Mouse (Mus musculus): ENCODE measurements at regions not wholly inside any gene's neighbourhood (a gene's known extent, or its start where the extent isn't known, plus 50 kb on each side); places are given as distances from the start of the nearest gene placed in this dataset.
A peak's percentile ranks its signal among the peaks of the same experiment; 100 is the strongest.
"Not testable (repeated sequence)": the region's sequence is repeated elsewhere in the genome, so short reads cannot be mapped to it uniquely, and the experiment has no call there.

DNA sequence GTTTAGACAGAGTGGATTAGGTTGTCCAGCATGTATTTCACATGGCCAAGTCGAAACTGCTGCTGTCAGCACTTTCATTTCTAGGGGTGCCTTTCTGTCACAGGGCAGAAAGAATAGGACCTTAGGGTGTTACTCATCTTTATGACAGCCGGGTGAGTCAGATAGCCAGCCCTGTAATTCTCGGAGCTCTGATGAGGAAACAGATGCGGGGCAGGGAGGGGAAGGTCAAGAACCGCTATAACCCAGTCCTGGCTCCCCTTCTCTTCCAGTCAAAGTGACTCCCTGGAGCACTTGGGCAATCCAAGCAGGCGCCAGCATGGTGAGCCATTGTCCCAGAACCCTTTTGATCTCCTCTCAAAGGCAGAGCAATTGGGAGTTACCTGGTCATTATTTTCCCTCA, 69.4 kb upstream of the Jarid2 start:
- DNase-seq: no peak

DNA sequence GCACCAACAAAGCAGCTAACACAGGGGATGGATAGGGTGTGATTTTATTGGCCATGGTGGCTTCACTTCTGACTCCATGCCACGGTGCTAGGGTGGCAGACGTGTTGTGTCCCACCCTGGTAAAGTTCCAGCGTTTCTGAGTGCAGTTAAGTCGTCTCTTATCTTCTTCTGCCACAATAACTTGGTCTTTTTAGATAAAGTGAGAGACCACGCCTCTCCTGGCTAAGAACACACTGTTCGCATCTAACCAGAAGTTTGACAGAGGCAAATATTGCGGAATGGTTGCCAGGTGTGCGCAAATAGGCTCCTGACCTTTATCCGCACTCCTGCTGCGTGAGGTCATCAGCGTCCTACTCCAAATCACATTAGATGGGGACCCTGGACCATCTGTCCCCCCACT, 66.2 kb upstream of the Jarid2 start:
- Histone ChIP-seq H3K4me3 (replicated peaks; ENCODE audit: extremely low read depth, low read depth, low read length) (no peak overlapping the region), H3K4me1 (ENCODE audit: control insufficient read depth, insufficient read depth, low read length) (no peaks in the 10 kb centered on the region)
- no peak for DNase-seq
- no peak for TF ChIP-seq POLR2A (IDR thresholded peaks at IDR 0.05; ENCODE audit: borderline replicate concordance, extremely low read depth, low read depth, low read length)
- TF ChIP-seq CTCF (IDR thresholded peaks at IDR 0.05; ENCODE audit: insufficient read depth, low read length): no peak
- WGBS: 64% methylated on average over 11 of the region's 11 CpGs

More for the DNA sequence above, 69.4 kb upstream of the Jarid2 start:
- WGBS: 45% methylated on average over 6 of the region's 6 CpGs
- TF ChIP-seq POLR2A (IDR thresholded peaks at IDR 0.05; ENCODE audit: borderline replicate concordance, extremely low read depth, low read depth, low read length) (no peak), CTCF (IDR thresholded peaks at IDR 0.05; ENCODE audit: insufficient read depth, low read length) (no peak)
- Histone ChIP-seq H3K4me3 (replicated peaks; ENCODE audit: extremely low read depth, low read depth, low read length) (no peak overlapping the region), H3K4me1 (ENCODE audit: control insufficient read depth, insufficient read depth, low read length) (no peaks in the 10 kb centered on the region)

DNA sequence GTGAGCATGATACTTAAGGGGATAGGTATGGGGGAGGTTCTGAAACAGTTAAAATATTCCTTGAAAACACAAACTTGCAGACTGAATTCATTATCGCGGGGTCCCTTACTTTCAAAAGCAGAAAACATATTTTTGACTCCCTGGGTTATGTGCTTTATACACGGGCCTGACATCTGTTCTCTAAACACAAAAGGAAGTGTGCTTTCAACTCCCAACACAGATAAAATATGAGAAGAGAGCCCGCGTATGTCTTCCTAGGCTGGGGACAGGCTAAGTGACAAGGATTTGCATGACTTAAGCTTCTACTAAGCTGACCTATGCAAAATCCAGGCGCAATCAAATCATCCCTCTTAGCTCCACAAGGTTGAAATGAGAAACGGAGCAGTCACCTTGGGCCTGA, 65.5 kb upstream of the Jarid2 start:
- DNase-seq: no peak
- Histone ChIP-seq H3K4me1 (ENCODE audit: control insufficient read depth, insufficient read depth, low read length) (no peaks in the 10 kb centered on the region), H3K4me3 (replicated peaks; ENCODE audit: extremely low read depth, low read depth, low read length) (no peak overlapping the region)
- TF ChIP-seq CTCF (IDR thresholded peaks at IDR 0.05; ENCODE audit: insufficient read depth, low read length) (no peak), POLR2A (IDR thresholded peaks at IDR 0.05; ENCODE audit: borderline replicate concordance, extremely low read depth, low read depth, low read length) (no peak)
- WGBS: 65% methylated on average over 7 of the region's 7 CpGs

DNA sequence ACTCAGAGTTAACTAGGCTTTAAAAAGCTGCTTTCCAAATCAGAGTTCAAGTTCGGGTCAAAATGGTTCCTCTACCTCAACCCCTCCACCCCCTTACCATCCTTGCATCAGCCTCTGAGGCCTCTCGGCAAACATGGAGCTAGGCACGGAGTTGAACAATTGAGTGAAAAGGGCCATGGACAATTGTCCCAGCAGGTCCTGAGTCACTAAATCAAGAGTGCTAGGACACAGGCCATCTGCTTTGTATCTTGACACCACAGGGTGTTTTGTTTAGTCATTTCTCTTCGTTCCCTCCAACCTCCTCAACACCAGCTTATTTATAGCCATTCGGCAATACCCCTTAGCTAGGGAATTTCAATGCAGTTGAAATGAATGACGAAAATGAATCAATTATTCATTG, 59.5 kb upstream of the Jarid2 start:
- peaks cover 4% of the 10 kb centered on the region; the same call in 1 of the 2 replicates for H3K4me1 ChIP-seq (ENCODE audit: control insufficient read depth, insufficient read depth, low read length)
- no peak for TF ChIP-seq POLR2A (IDR thresholded peaks at IDR 0.05; ENCODE audit: borderline replicate concordance, extremely low read depth, low read depth, low read length)
- no peak for TF ChIP-seq CTCF (IDR thresholded peaks at IDR 0.05; ENCODE audit: insufficient read depth, low read length)
- 82% methylated on average over 6 of the region's 6 CpGs for WGBS
- no peak overlapping the region for H3K4me3 ChIP-seq (replicated peaks; ENCODE audit: extremely low read depth, low read depth, low read length)
- DNase-seq: no peak

DNA sequence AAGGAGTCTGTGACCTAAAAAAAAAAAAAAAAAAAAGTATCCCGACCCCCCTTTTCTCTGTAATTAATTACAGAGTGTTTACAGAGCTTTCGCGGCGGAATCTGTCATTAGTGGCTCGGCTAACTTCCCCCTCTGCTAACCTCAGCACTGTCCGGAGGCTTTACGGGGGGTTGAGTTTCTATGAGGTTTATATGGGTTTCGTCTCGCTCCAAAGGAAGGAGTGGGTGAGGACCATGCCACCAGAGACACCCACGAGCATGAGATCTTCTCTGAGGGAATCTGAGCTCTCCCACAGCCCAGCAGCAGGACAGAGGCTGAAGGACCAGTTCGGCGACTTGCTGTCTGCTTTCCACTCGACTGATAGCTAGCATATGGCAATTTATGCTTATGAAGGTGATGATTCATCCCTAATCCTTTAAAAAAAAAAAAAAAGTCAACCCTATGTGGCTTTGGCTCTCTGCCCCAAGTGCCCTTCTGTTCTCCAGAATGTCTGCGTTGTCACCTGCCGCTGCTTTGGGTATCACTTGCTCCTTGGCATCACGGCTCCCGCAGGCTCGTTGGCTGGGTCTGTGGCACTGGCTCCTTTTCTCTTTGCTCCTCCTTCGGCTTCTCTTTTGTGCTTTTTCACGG, 55.8 kb upstream of the Jarid2 start:
- 10% methylated on average over 20 of the region's 20 CpGs for WGBS

DNA sequence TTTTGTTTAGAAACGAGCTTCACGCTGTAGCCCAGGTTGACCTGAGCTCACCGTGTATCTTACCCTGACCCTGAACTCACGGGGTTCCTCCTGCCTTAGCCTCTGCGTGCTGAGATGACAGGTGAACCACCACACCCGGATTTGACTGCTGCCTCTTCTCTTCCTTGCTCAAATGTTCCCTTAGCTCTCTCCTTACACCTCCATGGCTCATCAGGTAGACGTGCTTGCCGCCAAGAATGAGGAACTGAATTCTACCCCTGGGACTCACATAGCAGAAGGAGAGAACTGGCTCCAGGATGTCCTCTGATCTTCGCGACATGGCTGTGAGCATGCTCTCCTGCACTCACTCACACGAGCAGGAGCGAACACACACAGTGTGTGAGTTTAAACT, 55.3 kb upstream of the Jarid2 start:
- DNase-seq: peak; percentile 5
- TF ChIP-seq POLR2A (IDR thresholded peaks at IDR 0.05; ENCODE audit: borderline replicate concordance, extremely low read depth, low read depth, low read length): no peak
- no peak for TF ChIP-seq CTCF (IDR thresholded peaks at IDR 0.05; ENCODE audit: insufficient read depth, low read length)
- peaks cover 4% of the 10 kb centered on the region; the same call in 1 of the 2 replicates for H3K4me1 ChIP-seq (ENCODE audit: control insufficient read depth, insufficient read depth, low read length)
- 16% methylated on average over 12 of the region's 12 CpGs for WGBS
- H3K4me3 ChIP-seq (replicated peaks; ENCODE audit: extremely low read depth, low read depth, low read length): no peak overlapping the region

More for the DNA sequence above, 55.8 kb upstream of the Jarid2 start:
- Histone ChIP-seq H3K4me3 (replicated peaks; ENCODE audit: extremely low read depth, low read depth, low read length) (no peak overlapping the region), H3K4me1 (ENCODE audit: control insufficient read depth, insufficient read depth, low read length) (peaks cover 4% of the 10 kb centered on the region; the same call in 1 of the 2 replicates)
- TF ChIP-seq POLR2A (IDR thresholded peaks at IDR 0.05; ENCODE audit: borderline replicate concordance, extremely low read depth, low read depth, low read length) (no peak), CTCF (IDR thresholded peaks at IDR 0.05; ENCODE audit: insufficient read depth, low read length) (no peak)
- peak; percentile 8 for DNase-seq

DNA sequence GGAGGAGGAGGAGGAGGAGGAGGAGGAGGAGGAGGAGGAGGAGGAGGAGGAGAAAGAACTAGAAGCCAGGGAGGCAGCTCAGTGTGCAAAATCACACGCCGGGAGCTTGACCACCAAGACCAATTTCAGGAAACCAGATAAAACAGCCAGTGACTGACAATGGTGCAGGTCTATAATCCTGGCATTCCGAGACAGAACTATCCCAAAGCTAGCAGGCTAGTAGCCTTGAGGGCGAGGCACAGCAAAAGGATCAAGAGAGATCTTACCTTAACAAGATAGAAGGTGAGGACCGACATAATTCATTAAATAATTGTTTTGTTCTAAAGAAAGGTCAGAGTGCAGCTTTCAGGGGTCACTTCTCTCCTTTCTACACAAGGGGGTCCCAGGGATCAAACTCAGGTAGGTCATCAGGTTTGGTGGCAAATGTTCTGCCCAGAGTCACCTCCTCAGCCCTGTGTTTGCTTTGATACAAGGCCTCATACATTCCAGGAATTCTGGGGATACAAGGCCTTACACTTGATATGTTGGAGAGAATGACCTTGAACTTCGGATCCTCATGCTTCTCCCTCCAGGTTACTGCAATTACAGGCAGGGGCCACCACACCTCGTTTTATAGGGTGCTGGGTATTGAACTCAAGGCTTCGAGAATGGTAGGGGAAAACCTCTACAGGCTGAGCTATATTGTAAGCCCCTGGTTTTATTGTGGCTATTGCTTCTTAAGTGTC, 54.2 kb upstream of the Jarid2 start:
- no peak for DNase-seq
- TF ChIP-seq POLR2A (IDR thresholded peaks at IDR 0.05; ENCODE audit: borderline replicate concordance, extremely low read depth, low read depth, low read length) (no peak), CTCF (IDR thresholded peaks at IDR 0.05; ENCODE audit: insufficient read depth, low read length) (no peak)
- Histone ChIP-seq H3K4me1 (ENCODE audit: control insufficient read depth, insufficient read depth, low read length) (peaks cover 4% of the 10 kb centered on the region; the same call in 1 of the 2 replicates), H3K4me3 (replicated peaks; ENCODE audit: extremely low read depth, low read depth, low read length) (no peak overlapping the region)
- WGBS: 81% methylated on average over 8 of the region's 8 CpGs

DNA sequence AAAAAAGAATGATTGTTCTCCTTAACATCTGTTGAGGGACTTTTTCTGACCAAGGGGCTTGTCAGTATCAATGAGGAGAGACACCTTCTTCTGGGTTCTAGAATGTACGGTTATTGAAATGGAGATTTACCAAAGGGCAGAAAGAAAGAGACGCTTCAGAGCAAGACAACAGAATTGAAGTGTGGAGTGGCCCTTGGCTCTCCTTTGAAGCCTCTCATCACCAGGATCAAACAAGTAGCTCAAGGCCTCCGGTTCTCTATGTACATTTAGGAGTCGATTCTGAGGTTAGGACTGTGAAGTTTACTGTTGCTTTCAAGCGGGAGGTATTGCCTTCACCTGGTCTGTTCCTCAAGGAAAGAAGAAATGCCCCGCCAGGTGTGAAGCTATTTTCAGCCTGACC, 53.2 kb upstream of the Jarid2 start:
- no peak overlapping the region for H3K4me3 ChIP-seq (replicated peaks; ENCODE audit: extremely low read depth, low read depth, low read length)
- DNase-seq: no peak
- WGBS: 82% methylated on average over 6 of the region's 6 CpGs
- peaks cover 4% of the 10 kb centered on the region; the same call in 1 of the 2 replicates for H3K4me1 ChIP-seq (ENCODE audit: control insufficient read depth, insufficient read depth, low read length)
- TF ChIP-seq POLR2A (IDR thresholded peaks at IDR 0.05; ENCODE audit: borderline replicate concordance, extremely low read depth, low read depth, low read length) (no peak), CTCF (IDR thresholded peaks at IDR 0.05; ENCODE audit: insufficient read depth, low read length) (no peak)

DNA sequence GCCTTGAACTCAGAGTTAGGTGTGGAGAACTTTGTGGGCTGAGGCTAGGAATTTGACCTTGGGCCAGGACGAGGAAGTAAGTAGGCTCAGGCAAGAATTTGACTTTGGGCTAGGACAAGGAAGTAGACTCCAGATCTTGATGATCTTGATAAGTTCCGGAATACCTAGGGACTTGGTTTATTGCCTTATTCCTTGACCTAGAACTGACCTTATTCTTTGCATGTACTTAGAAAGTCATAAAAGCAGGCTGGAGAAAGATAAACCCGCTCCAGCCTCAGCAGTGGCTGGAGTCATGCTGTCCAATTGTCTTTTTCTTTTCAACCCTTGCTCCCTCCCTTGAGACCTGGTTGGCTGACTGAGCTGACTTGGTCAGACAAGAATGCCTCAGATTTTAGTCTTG, 51.2 kb upstream of the Jarid2 start:
- WGBS: 85% methylated on average over 3 of the region's 3 CpGs
- TF ChIP-seq CTCF (IDR thresholded peaks at IDR 0.05; ENCODE audit: insufficient read depth, low read length) (no peak), POLR2A (IDR thresholded peaks at IDR 0.05; ENCODE audit: borderline replicate concordance, extremely low read depth, low read depth, low read length) (no peak)
- Histone ChIP-seq H3K4me1 (ENCODE audit: control insufficient read depth, insufficient read depth, low read length) (peaks cover 4% of the 10 kb centered on the region; the same call in 1 of the 2 replicates), H3K4me3 (replicated peaks; ENCODE audit: extremely low read depth, low read depth, low read length) (no peak overlapping the region)
- DNase-seq: no peak

DNA sequence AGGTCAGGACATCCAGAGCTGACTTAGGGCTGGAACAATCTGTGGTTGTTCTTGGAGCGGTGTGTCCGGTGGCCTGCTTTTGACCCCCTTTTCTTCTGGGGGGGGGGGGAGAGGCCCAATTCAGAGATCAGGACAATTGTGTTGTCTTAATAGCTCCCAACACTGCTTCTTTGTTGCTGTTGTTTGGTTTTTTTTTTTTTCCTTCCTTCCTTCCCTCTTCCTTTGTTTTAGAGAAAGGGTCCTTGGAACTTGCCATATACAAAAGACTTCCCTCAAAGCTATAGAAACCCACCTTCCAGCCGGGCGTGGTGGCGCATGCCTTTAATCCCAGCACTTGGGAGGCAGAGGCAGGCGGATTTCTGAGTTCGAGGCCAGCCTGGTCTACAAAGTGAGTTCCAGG, 49.8 kb upstream of the Jarid2 start:
- not testable (repeated sequence) for H3K4me1 ChIP-seq (ENCODE audit: control insufficient read depth, insufficient read depth, low read length); DNase-seq; H3K4me3 ChIP-seq (replicated peaks; ENCODE audit: extremely low read depth, low read depth, low read length)
- 85% methylated on average over 7 of the region's 7 CpGs for WGBS

All from lung, adult 2 months (tissue).